Mouse (Mus musculus): ENCODE results near the gene Tyw1. TPM values are rescaled to one million over a fixed set of nuclear protein-coding genes. Genes with fewer than 3 reads are reported as not detected.
A peak's percentile ranks its signal among the peaks of the same experiment; 100 is the strongest.

The Tyw1 gene
- polyA plus RNA-seq, 1 experiment from 2014 or later = 30.2 TPM

- Histone ChIP-seq H3K9me3 (ENCODE audit: control insufficient read depth, low read length) (no peaks in the 10 kb centered on the region), H3K4me3 (ENCODE audit: low read length) (no peak overlapping the region), H3K27ac (ENCODE audit: low read depth, low read length) (no peak overlapping the region), H3K4me1 (ENCODE audit: control insufficient read depth, insufficient read depth, low read length) (no peaks in the 10 kb centered on the region), H3K27me3 (ENCODE audit: control insufficient read depth, insufficient read depth, low read length) (no peaks in the 10 kb centered on the region), H3K36me3 (ENCODE audit: control insufficient read depth, insufficient read depth, low read length) (no peaks in the 10 kb centered on the region), H3K9ac (ENCODE audit: low read depth, low read length) (no peak overlapping the region), H3K4me2 (replicated peaks; ENCODE audit: low read depth, low read length) (no peak overlapping the region)
- ATAC-seq (ENCODE audit: low FRiP score, low TSS enrichment) = no peak
- WGBS = 96% methylated on average over 3 of the region's 3 CpGs
Observed at GRCm38 (mm10) chr5:130314926-130315325, 59.5 kb downstream of the Tyw1 start.

GRCm38 (mm10) chr5:130316321-130316720 lies 60.9 kb downstream of the Tyw1 start:
- no peaks in the 10 kb centered on the region for H3K9me3 ChIP-seq (ENCODE audit: control insufficient read depth, low read length)
- H3K27ac ChIP-seq (ENCODE audit: low read depth, low read length) = no peak overlapping the region
- no peak overlapping the region for H3K9ac ChIP-seq (ENCODE audit: low read depth, low read length)
- WGBS = 87% methylated on average over 9 of the region's 9 CpGs
- no peaks in the 10 kb centered on the region for H3K27me3 ChIP-seq (ENCODE audit: control insufficient read depth, insufficient read depth, low read length)
- H3K4me3 ChIP-seq (ENCODE audit: low read length) = no peak overlapping the region
- H3K4me2 ChIP-seq (replicated peaks; ENCODE audit: low read depth, low read length) = no peak overlapping the region
- no peaks in the 10 kb centered on the region; the same call in 1 of the 2 replicates for H3K4me1 ChIP-seq (ENCODE audit: control insufficient read depth, insufficient read depth, low read length)
- no peaks in the 10 kb centered on the region for H3K36me3 ChIP-seq (ENCODE audit: control insufficient read depth, insufficient read depth, low read length)
- no peak for ATAC-seq (ENCODE audit: low FRiP score, low TSS enrichment)

GRCm38 (mm10) chr5:130319783-130320182 lies 64.4 kb downstream of the Tyw1 start:
- Histone ChIP-seq H3K4me1 (ENCODE audit: control insufficient read depth, insufficient read depth, low read length) (no peaks in the 10 kb centered on the region; the same call in 1 of the 2 replicates), H3K36me3 (ENCODE audit: control insufficient read depth, insufficient read depth, low read length) (no peaks in the 10 kb centered on the region; the same call in 1 of the 2 replicates), H3K9me3 (ENCODE audit: control insufficient read depth, low read length) (peaks cover 7% of the 10 kb centered on the region), H3K27me3 (ENCODE audit: control insufficient read depth, insufficient read depth, low read length) (no peaks in the 10 kb centered on the region), H3K4me2 (replicated peaks; ENCODE audit: low read depth, low read length) (no peak overlapping the region), H3K9ac (ENCODE audit: low read depth, low read length) (no peak overlapping the region), H3K27ac (ENCODE audit: low read depth, low read length) (no peak overlapping the region), H3K4me3 (ENCODE audit: low read length) (no peak overlapping the region)
- 95% methylated on average over 5 of the region's 5 CpGs for WGBS
- no peak for ATAC-seq (ENCODE audit: low FRiP score, low TSS enrichment)

GRCm38 (mm10) chr5:130320485-130320884 lies 65.1 kb downstream of the Tyw1 start:
- H3K4me2 ChIP-seq (replicated peaks; ENCODE audit: low read depth, low read length) = no peak overlapping the region
- peak; percentile 68; the same call in 1 of the 2 replicates for ATAC-seq (ENCODE audit: low FRiP score, low TSS enrichment)
- no peaks in the 10 kb centered on the region; the same call in 1 of the 2 replicates for H3K4me1 ChIP-seq (ENCODE audit: control insufficient read depth, insufficient read depth, low read length)
- no peaks in the 10 kb centered on the region for H3K27me3 ChIP-seq (ENCODE audit: control insufficient read depth, insufficient read depth, low read length)
- peaks cover 2% of the 10 kb centered on the region; the same call in 1 of the 2 replicates for H3K36me3 ChIP-seq (ENCODE audit: control insufficient read depth, insufficient read depth, low read length)
- H3K9ac ChIP-seq (ENCODE audit: low read depth, low read length) = no peak overlapping the region
- no peak overlapping the region for H3K4me3 ChIP-seq (ENCODE audit: low read length)
- 78% methylated on average over 3 of the region's 3 CpGs for WGBS
- H3K27ac ChIP-seq (ENCODE audit: low read depth, low read length) = no peak overlapping the region
- H3K9me3 ChIP-seq (ENCODE audit: control insufficient read depth, low read length) = peaks cover 8% of the 10 kb centered on the region

GRCm38 (mm10) chr5:130325486-130325885 lies 70.1 kb downstream of the Tyw1 start:
- H3K9me3 ChIP-seq (ENCODE audit: control insufficient read depth, low read length) = peaks cover 8% of the 10 kb centered on the region
- no peak overlapping the region for H3K27ac ChIP-seq (ENCODE audit: low read depth, low read length)
- no peaks in the 10 kb centered on the region for H3K27me3 ChIP-seq (ENCODE audit: control insufficient read depth, insufficient read depth, low read length)
- H3K4me3 ChIP-seq (ENCODE audit: low read length) = no peak overlapping the region
- WGBS = 91% methylated on average over 8 of the region's 8 CpGs
- no peak overlapping the region for H3K9ac ChIP-seq (ENCODE audit: low read depth, low read length)
- peaks cover 8% of the 10 kb centered on the region for H3K4me1 ChIP-seq (ENCODE audit: control insufficient read depth, insufficient read depth, low read length)
- no peak for ATAC-seq (ENCODE audit: low FRiP score, low TSS enrichment)
- no peak overlapping the region for H3K4me2 ChIP-seq (replicated peaks; ENCODE audit: low read depth, low read length)
- H3K36me3 ChIP-seq (ENCODE audit: control insufficient read depth, insufficient read depth, low read length) = peaks cover 11% of the 10 kb centered on the region; the same call in 1 of the 2 replicates

- 19% methylated on average over 6 of the region's 6 CpGs for WGBS
- H3K36me3 ChIP-seq (ENCODE audit: control insufficient read depth, insufficient read depth, low read length) = peaks cover 11% of the 10 kb centered on the region; the same call in 1 of the 2 replicates
- no peak overlapping the region for H3K27ac ChIP-seq (ENCODE audit: low read depth, low read length)
- peak; percentile 67 for ATAC-seq (ENCODE audit: low FRiP score, low TSS enrichment)
- no peaks in the 10 kb centered on the region for H3K27me3 ChIP-seq (ENCODE audit: control insufficient read depth, insufficient read depth, low read length)
- peaks cover 8% of the 10 kb centered on the region for H3K9me3 ChIP-seq (ENCODE audit: control insufficient read depth, low read length)
- H3K4me3 ChIP-seq (ENCODE audit: low read length) = no peak overlapping the region
- no peak overlapping the region for H3K4me2 ChIP-seq (replicated peaks; ENCODE audit: low read depth, low read length)
- no peak overlapping the region for H3K9ac ChIP-seq (ENCODE audit: low read depth, low read length)
- peaks cover 8% of the 10 kb centered on the region for H3K4me1 ChIP-seq (ENCODE audit: control insufficient read depth, insufficient read depth, low read length)
Observed at GRCm38 (mm10) chr5:130327615-130328263, 72.3 kb downstream of the Tyw1 start.

GRCm38 (mm10) chr5:130328366-130328765 lies 72.9 kb downstream of the Tyw1 start:
- Histone ChIP-seq H3K27ac (ENCODE audit: low read depth, low read length) (peak overlapping the region; percentile 30; the same call in 1 of the 2 replicates), H3K9ac (ENCODE audit: low read depth, low read length) (no peak overlapping the region), H3K4me2 (replicated peaks; ENCODE audit: low read depth, low read length) (no peak overlapping the region), H3K4me1 (ENCODE audit: control insufficient read depth, insufficient read depth, low read length) (peaks cover 8% of the 10 kb centered on the region), H3K4me3 (ENCODE audit: low read length) (no peak overlapping the region), H3K9me3 (ENCODE audit: control insufficient read depth, low read length) (peaks cover 8% of the 10 kb centered on the region), H3K36me3 (ENCODE audit: control insufficient read depth, insufficient read depth, low read length) (peaks cover 11% of the 10 kb centered on the region; the same call in 1 of the 2 replicates), H3K27me3 (ENCODE audit: control insufficient read depth, insufficient read depth, low read length) (no peaks in the 10 kb centered on the region)
- 48% methylated on average over 9 of the region's 9 CpGs for WGBS
- no peak for ATAC-seq (ENCODE audit: low FRiP score, low TSS enrichment)

- WGBS = 68% methylated on average over 2 of the region's 2 CpGs
- Histone ChIP-seq H3K4me2 (replicated peaks; ENCODE audit: low read depth, low read length) (no peak overlapping the region), H3K4me3 (ENCODE audit: low read length) (no peak overlapping the region), H3K4me1 (ENCODE audit: control insufficient read depth, insufficient read depth, low read length) (peaks cover 8% of the 10 kb centered on the region), H3K27ac (ENCODE audit: low read depth, low read length) (no peak overlapping the region), H3K9me3 (ENCODE audit: control insufficient read depth, low read length) (no peaks in the 10 kb centered on the region), H3K9ac (ENCODE audit: low read depth, low read length) (no peak overlapping the region), H3K36me3 (ENCODE audit: control insufficient read depth, insufficient read depth, low read length) (peaks cover 12% of the 10 kb centered on the region; the same call in 1 of the 2 replicates), H3K27me3 (ENCODE audit: control insufficient read depth, insufficient read depth, low read length) (no peaks in the 10 kb centered on the region)
- ATAC-seq (ENCODE audit: low FRiP score, low TSS enrichment) = no peak
Observed at GRCm38 (mm10) chr5:130329889-130330288, 74.5 kb downstream of the Tyw1 start.

GRCm38 (mm10) chr5:130330801-130331200 lies 75.4 kb downstream of the Tyw1 start:
- WGBS = 88% methylated on average over 4 of the region's 4 CpGs
- no peaks in the 10 kb centered on the region; the same call in 1 of the 2 replicates for H3K9me3 ChIP-seq (ENCODE audit: control insufficient read depth, low read length)
- no peak overlapping the region for H3K4me2 ChIP-seq (replicated peaks; ENCODE audit: low read depth, low read length)
- H3K27ac ChIP-seq (ENCODE audit: low read depth, low read length) = no peak overlapping the region
- ATAC-seq (ENCODE audit: low FRiP score, low TSS enrichment) = no peak
- H3K27me3 ChIP-seq (ENCODE audit: control insufficient read depth, insufficient read depth, low read length) = no peaks in the 10 kb centered on the region
- peaks cover 15% of the 10 kb centered on the region for H3K36me3 ChIP-seq (ENCODE audit: control insufficient read depth, insufficient read depth, low read length)
- H3K9ac ChIP-seq (ENCODE audit: low read depth, low read length) = no peak overlapping the region
- H3K4me3 ChIP-seq (ENCODE audit: low read length) = no peak overlapping the region
- peaks cover 8% of the 10 kb centered on the region for H3K4me1 ChIP-seq (ENCODE audit: control insufficient read depth, insufficient read depth, low read length)
